Mouse (Mus musculus) forebrain, embryonic 16.5 days (tissue): ENCODE measurements around the gene Calm5. TPM values are rescaled to one million over a fixed set of nuclear protein-coding genes. Genes with fewer than 3 reads are reported as not detected.
"Not testable (repeated sequence)": the region's sequence is repeated elsewhere in the genome, so short reads cannot be mapped to it uniquely, and the experiment has no call there.

Source experiments
- ATAC-seq: fragments of 200-750 bp; cut with Nextera tagmentation; 2 replicates; pipeline ENCODE4 v1.8.0; 2017; ENCODE audit warnings: mild to moderate bottlenecking, moderate library complexity
- H3K27ac ChIP-seq: fragments of 300-500 bp; sonication (generic); 2 replicates; pipeline ENCODE4 v1.5.1; 2014; ENCODE audit warnings: low read length, control low read depth
- H3K27me3 ChIP-seq: fragments of 300-500 bp; sonication (generic); replicated peaks from 2 replicates; pipeline ENCODE4 v1.6.1; 2014; ENCODE audit warnings: low read length; ENCODE audit not compliant: control insufficient read depth, insufficient read depth
- H3K36me3 ChIP-seq: fragments of 300-500 bp; sonication (generic); 2 replicates; pipeline ENCODE4 v1.6.1; 2014; ENCODE audit not compliant: control insufficient read depth, insufficient read depth
- H3K4me1 ChIP-seq: fragments of 300-500 bp; sonication (generic); replicated peaks from 2 replicates; pipeline ENCODE4 v1.6.1; 2014; ENCODE audit warnings: low read length; ENCODE audit not compliant: control insufficient read depth, insufficient read depth
- H3K4me2 ChIP-seq: fragments of 300-500 bp; sonication (generic); 2 replicates; pipeline ENCODE4 v1.6.1; 2014; ENCODE audit warnings: mild to moderate bottlenecking, low read length, control low read depth
- H3K4me3 ChIP-seq: fragments of 300-500 bp; sonication (generic); replicated peaks from 2 replicates; pipeline ENCODE4 v1.5.1; 2014; ENCODE audit warnings: mild to moderate bottlenecking, low read length, control low read depth
- H3K9ac ChIP-seq: fragments of 300-500 bp; sonication (generic); replicated peaks from 2 replicates; pipeline ENCODE4 v1.6.1; 2014; ENCODE audit warnings: low read depth, low read length, control low read depth
- H3K9me3 ChIP-seq: fragments of 300-500 bp; sonication (generic); 2 replicates; pipeline ENCODE4 v1.6.1; 2016; ENCODE audit warnings: low read length; ENCODE audit not compliant: control insufficient read depth
- WGBS: fragments of 180-500 bp; shearing (Covaris S2); extraction: QIAGEN DNeasy Blood & Tissue Kit; methylation state at CpG from one replicate; pipeline ENCODE4 v1.1.7; 2014; 5-methylcytosine and 5-hydroxymethylcytosine counted together
- polyA plus RNA-seq: library from polyadenylated mRNA; unstranded; fragments of >200 nt; fragmentation: Nextera tagmentation; extraction: Ambion mirVana; gene quantifications from 2 replicates; pipeline ENCODE4 v1.2.1, GENCODE M21; 2015

Calm5 gene
- polyA plus RNA-seq, result not detected in 2 replicates

DNA sequence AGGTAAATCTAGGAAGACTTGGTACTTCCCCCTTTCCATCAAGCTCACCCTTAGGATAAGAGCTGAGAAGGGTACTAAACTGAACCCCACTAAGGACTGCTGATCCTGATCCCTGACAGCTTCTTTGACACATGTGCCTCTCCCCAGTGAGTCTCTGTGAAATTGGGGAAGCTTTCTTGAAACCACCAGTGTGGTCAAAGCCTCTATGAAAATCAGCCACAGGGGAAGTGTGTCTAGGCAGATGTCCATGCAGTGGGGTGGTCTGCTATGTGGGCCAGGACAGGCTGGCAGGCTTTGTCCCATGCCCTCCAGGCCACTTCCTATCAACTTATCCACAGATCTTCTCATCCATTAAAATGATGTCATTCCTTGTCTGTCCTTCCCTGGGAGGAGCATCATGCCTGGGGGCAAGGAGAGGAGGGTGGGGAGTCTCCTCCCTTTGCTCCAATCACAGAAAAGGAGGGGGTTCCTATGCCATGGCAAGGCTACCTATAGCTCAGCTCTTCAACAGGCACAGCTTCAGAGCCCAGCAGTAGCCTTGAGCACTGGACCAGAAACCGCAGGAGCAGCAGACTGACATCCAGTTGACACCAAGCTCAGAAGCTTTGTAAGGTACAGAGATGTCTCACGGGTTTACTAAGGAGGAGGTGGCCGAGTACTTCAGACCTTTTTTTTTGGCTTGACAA is at the start of gene Calm5:
TSS of gene Calm5 (plus strand) at position 526 of the 686 bp plus-strand sequence.
- not testable (repeated sequence) for H3K4me2 ChIP-seq, H3K4me3 ChIP-seq, H3K4me1 ChIP-seq, H3K9ac ChIP-seq, H3K9me3 ChIP-seq, H3K27ac ChIP-seq, ATAC-seq, H3K27me3 ChIP-seq, H3K36me3 ChIP-seq
- WGBS, result 85% methylated on average over 3 of the region's 3 CpGs

GRCm38 (mm10) chr13:3804186-3804585 is 49.8 kb upstream of the Calm5 start, which contains the start of gene Calml3:
Gene Calml3 (minus strand): TSS chr13:3804316.
- Histone ChIP-seq H3K9ac (no peak within 1 kb of the TSS), H3K27ac (no peak within 1 kb of the TSS), H3K4me2 (no peak within 1 kb of the TSS), H3K9me3 (no peaks in the 10 kb centered on the region), H3K27me3 (no peaks in the 10 kb centered on the region), H3K4me3 (no peak within 1 kb of the TSS), H3K4me1 (no peaks in the 10 kb centered on the region), H3K36me3 (no peaks in the 10 kb centered on the region)
- ATAC-seq, result no peak
- 91% methylated on average over 13 of the region's 13 CpGs for WGBS

DNA sequence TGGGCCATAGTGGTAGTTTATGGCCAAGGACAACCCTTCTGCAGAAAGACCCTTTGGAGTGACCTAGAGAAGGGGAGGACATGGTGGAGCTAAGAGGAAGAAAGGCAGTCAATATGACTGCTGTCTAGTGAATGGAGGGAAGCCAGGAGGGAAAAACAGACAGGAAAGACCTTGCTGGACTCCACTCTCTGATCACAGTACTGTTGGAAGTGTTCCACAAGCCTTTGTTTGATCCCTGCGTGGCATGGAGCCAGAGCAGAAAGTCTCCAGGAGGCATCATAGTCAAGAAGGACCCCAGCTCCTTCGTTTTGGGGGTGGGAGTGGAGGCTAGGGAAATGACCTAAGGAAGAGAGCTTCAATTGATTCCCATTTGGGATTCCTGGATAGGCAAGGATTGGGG is 48.8 kb upstream of the Calm5 start:
- no peak overlapping the region for H3K27ac ChIP-seq
- WGBS, result 49% methylated on average over 2 of the region's 2 CpGs
- ATAC-seq, result no peak
- H3K27me3 ChIP-seq, result no peaks in the 10 kb centered on the region
- no peaks in the 10 kb centered on the region for H3K4me1 ChIP-seq
- H3K4me2 ChIP-seq, result no peak overlapping the region
- no peak overlapping the region for H3K4me3 ChIP-seq
- no peaks in the 10 kb centered on the region for H3K9me3 ChIP-seq
- no peaks in the 10 kb centered on the region for H3K36me3 ChIP-seq
- H3K9ac ChIP-seq, result no peak overlapping the region

DNA sequence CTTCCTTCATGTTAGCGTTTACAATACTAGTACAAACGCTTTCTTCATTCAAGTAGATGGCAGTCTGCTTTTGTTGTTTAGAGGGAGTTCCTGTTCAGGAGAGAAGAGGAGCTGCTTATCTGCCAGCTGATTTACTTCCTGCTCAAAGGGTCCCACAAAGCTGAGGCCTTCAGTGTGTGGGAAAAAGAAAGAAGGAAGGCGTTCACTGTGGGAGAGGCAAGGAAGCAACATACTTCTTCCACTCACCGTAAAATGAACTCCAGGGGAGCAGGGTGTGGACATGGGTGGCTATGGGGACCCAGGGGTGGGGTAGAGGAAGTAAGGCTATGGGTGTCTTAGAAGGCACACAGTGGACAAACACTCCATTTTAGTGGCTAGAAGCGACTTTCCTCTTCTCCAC is 48.3 kb upstream of the Calm5 start:
- no peak overlapping the region for H3K4me2 ChIP-seq
- no peaks in the 10 kb centered on the region for H3K9me3 ChIP-seq
- H3K27me3 ChIP-seq, result no peaks in the 10 kb centered on the region
- H3K36me3 ChIP-seq, result no peaks in the 10 kb centered on the region
- no peak for ATAC-seq
- H3K4me3 ChIP-seq, result no peak overlapping the region
- no peak overlapping the region for H3K27ac ChIP-seq
- 87% methylated on average over 5 of the region's 5 CpGs for WGBS
- H3K4me1 ChIP-seq, result no peaks in the 10 kb centered on the region
- H3K9ac ChIP-seq, result no peak overlapping the region

- no peaks in the 10 kb centered on the region for H3K27me3 ChIP-seq
- no peaks in the 10 kb centered on the region for H3K36me3 ChIP-seq
- no peaks in the 10 kb centered on the region for H3K9me3 ChIP-seq
- no peak overlapping the region for H3K4me2 ChIP-seq
- no peaks in the 10 kb centered on the region for H3K4me1 ChIP-seq
- no peak overlapping the region for H3K27ac ChIP-seq
- WGBS, result 76% methylated on average over 7 of the region's 7 CpGs
- no peak overlapping the region for H3K4me3 ChIP-seq
- ATAC-seq, result no peak
- H3K9ac ChIP-seq, result no peak overlapping the region
Observed at GRCm38 (mm10) chr13:3807131-3807827, 46.7 kb upstream of the Calm5 start.

DNA sequence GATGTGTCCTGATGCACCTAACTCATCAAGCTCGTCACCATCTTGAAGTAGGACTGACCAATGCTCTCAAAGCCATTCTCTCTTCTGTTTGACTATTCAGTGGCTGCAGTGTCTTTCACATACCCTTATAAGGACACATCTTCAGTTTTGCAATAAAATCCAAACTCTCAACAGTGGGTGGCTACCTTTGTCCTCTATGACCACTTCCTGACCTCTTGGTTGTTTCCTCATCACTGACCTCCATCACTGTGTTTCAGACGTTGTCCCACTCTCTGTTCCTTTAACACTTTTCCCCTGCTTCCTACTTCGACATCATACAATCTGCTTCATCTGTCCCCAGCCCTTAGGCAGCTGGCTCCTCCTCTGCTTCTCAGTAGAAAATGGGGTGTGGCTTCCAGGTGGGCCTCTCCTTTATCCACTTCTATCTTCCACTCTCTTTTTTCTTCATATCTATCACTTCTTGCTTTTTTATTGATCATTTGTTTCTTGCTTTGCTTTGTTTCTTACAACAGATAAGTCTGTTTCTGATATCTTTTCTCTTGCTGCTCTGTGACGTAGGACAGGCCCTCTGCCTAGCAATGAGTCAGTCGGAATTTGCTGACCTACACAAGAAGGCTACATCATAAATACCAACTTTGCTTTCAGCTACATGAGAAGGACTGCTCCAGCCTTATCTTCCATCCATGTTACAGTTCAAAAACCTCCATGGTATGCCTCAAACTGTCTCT is 35.8 kb upstream of the Calm5 start:
- H3K4me1 ChIP-seq, result no peaks in the 10 kb centered on the region
- H3K9ac ChIP-seq, result no peak overlapping the region
- no peaks in the 10 kb centered on the region for H3K36me3 ChIP-seq
- no peaks in the 10 kb centered on the region for H3K9me3 ChIP-seq
- no peaks in the 10 kb centered on the region for H3K27me3 ChIP-seq
- 76% methylated on average over 5 of the region's 5 CpGs for WGBS
- H3K4me2 ChIP-seq, result no peak overlapping the region
- no peak overlapping the region for H3K27ac ChIP-seq
- no peak for ATAC-seq
- no peak overlapping the region for H3K4me3 ChIP-seq

DNA sequence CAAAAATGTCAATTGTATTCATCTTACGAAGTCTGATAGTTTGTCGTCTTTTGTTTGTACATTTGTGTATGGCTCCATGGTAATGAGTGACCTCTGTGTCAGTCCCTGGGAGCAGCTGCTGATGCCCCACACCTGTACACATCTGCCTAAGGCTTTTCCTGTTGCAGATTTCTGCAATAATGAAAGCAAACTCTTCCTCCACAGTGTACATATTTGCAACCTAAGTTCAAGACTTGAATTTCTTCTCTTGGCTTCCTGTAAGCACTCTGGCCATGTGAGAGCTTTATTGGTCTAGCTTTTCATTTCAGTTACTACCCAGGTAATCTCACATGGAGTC is 35.3 kb upstream of the Calm5 start:
- H3K4me1 ChIP-seq, result no peaks in the 10 kb centered on the region
- no peaks in the 10 kb centered on the region for H3K9me3 ChIP-seq
- H3K4me3 ChIP-seq, result no peak overlapping the region
- H3K4me2 ChIP-seq, result no peak overlapping the region
- no peak overlapping the region for H3K9ac ChIP-seq
- ATAC-seq, result no peak
- 85% methylated on average over 2 of the region's 2 CpGs for WGBS
- no peaks in the 10 kb centered on the region for H3K27me3 ChIP-seq
- H3K27ac ChIP-seq, result no peak overlapping the region
- H3K36me3 ChIP-seq, result no peaks in the 10 kb centered on the region

- Histone ChIP-seq H3K9ac (no peak overlapping the region), H3K4me2 (no peak overlapping the region), H3K36me3 (no peaks in the 10 kb centered on the region), H3K27me3 (no peaks in the 10 kb centered on the region), H3K27ac (no peak overlapping the region), H3K4me1 (no peaks in the 10 kb centered on the region), H3K4me3 (no peak overlapping the region), H3K9me3 (no peaks in the 10 kb centered on the region)
- ATAC-seq, result no peak
- WGBS, result 57% methylated on average over 4 of the region's 4 CpGs
Observed at GRCm38 (mm10) chr13:3822105-3822504, 31.9 kb upstream of the Calm5 start.

DNA sequence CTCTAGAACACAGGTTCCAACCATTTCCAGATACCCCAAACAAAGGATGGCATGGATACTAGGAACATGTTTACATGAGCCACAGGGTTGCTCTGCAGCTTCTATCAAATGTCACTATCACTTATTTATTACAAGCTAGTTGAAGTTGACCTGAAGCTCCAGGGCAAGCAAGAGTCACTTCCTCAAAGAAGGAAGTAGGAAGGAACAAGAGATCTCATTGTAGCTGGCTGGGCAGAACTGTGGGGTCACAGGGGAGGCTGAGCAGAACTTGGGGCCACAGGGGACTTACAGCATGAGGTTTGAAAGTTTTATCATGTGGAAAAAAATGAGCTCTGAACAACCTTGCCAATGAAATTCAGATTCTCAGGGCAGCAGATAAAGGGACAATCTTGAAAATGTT is 28.2 kb upstream of the Calm5 start:
- no peak overlapping the region for H3K4me3 ChIP-seq
- no peaks in the 10 kb centered on the region for H3K9me3 ChIP-seq
- H3K27me3 ChIP-seq, result no peaks in the 10 kb centered on the region
- ATAC-seq, result no peak
- H3K4me1 ChIP-seq, result no peaks in the 10 kb centered on the region
- H3K4me2 ChIP-seq, result no peak overlapping the region
- H3K36me3 ChIP-seq, result no peaks in the 10 kb centered on the region
- H3K27ac ChIP-seq, result no peak overlapping the region
- no peak overlapping the region for H3K9ac ChIP-seq
